Mouse (Mus musculus): ENCODE data around the gene Taar7e.
"Not testable (repeated sequence)": the region's sequence is repeated elsewhere in the genome, so short reads cannot be mapped to it uniquely, and the experiment has no call there.

Taar7e gene

GRCm38 (mm10) chr10:24037314-24037713 is at the start of gene Taar7e:
Gene Taar7e (plus strand): TSS chr10:24037614.
- DNase-seq (ENCODE audit: low read depth, low spot score) = no peak

GRCm38 (mm10) chr10:23993381-23993780 is 44.0 kb upstream of the Taar7e start, which contains the start of gene Taar7a:
Gene Taar7a (minus strand): TSS chr10:23993481.
- no peak for DNase-seq (ENCODE audit: low read depth, low spot score)

GRCm38 (mm10) chr10:23999639-24000038 is 37.8 kb upstream of the Taar7e start, which contains the start of gene Taar7b:
Gene Taar7b (plus strand): TSS chr10:23999939.
- DNase-seq (ENCODE audit: low read depth, low spot score) = no peak

GRCm38 (mm10) chr10:24006442-24006841 is 31.0 kb upstream of the Taar7e start:
- DNase-seq (ENCODE audit: low read depth, low spot score) = no peak

GRCm38 (mm10) chr10:24007034-24007433 is 30.4 kb upstream of the Taar7e start:
- DNase-seq (ENCODE audit: low read depth, low spot score) = no peak

GRCm38 (mm10) chr10:24008143-24008542 is 29.3 kb upstream of the Taar7e start:
- DNase-seq (ENCODE audit: low read depth, low spot score) = no peak

GRCm38 (mm10) chr10:24026922-24027321 is 10.5 kb upstream of the Taar7e start, which contains the start of gene Taar7d:
Gene Taar7d (plus strand): TSS chr10:24027222.
- no peak for DNase-seq (ENCODE audit: low read depth, low spot score)

GRCm38 (mm10) chr10:24031347-24031746 is 6.1 kb upstream of the Taar7e start:
- no peak for DNase-seq (ENCODE audit: low read depth, low spot score)

- no peak for DNase-seq (ENCODE audit: low read depth, low spot score)
Measured at GRCm38 (mm10) chr10:24040120-24040869, 2.9 kb downstream of the Taar7e start.

- no peak for DNase-seq (ENCODE audit: low read depth, low spot score)
Measured at GRCm38 (mm10) chr10:24049210-24049609, 11.8 kb downstream of the Taar7e start, which contains the start of gene Taar7f. Gene Taar7f (plus strand): TSS chr10:24049510.

GRCm38 (mm10) chr10:24052039-24052438 is 14.6 kb downstream of the Taar7e start:
- no peak for DNase-seq (ENCODE audit: low read depth, low spot score)

GRCm38 (mm10) chr10:24058986-24059385 is 21.6 kb downstream of the Taar7e start:
- DNase-seq (ENCODE audit: low read depth, low spot score) = no peak

- not testable (repeated sequence) for DNase-seq (ENCODE audit: low read depth, low spot score)
Measured at GRCm38 (mm10) chr10:24074751-24075150, 37.3 kb downstream of the Taar7e start.

GRCm38 (mm10) chr10:24076200-24076599 is 38.8 kb downstream of the Taar7e start, which contains the start of gene Taar8a:
Gene Taar8a (plus strand): TSS chr10:24076500.
- DNase-seq (ENCODE audit: low read depth, low spot score) = not testable (repeated sequence)

GRCm38 (mm10) chr10:24080166-24080565 is 42.8 kb downstream of the Taar7e start:
- peak; percentile 10 for DNase-seq (ENCODE audit: low read depth, low spot score)

GRCm38 (mm10) chr10:24085936-24086335 is 48.5 kb downstream of the Taar7e start:
- no peak for DNase-seq (ENCODE audit: low read depth, low spot score)

GRCm38 (mm10) chr10:24086555-24086954 is 49.1 kb downstream of the Taar7e start:
- no peak for DNase-seq (ENCODE audit: low read depth, low spot score)

- DNase-seq (ENCODE audit: low read depth, low spot score) = no peak
Measured at GRCm38 (mm10) chr10:24087168-24087567, 49.8 kb downstream of the Taar7e start.

Measured in skeletal muscle tissue, adult 2 months (tissue).